Mouse (Mus musculus): ENCODE measurements around the gene Hesx1.

Hesx1 gene

DNA sequence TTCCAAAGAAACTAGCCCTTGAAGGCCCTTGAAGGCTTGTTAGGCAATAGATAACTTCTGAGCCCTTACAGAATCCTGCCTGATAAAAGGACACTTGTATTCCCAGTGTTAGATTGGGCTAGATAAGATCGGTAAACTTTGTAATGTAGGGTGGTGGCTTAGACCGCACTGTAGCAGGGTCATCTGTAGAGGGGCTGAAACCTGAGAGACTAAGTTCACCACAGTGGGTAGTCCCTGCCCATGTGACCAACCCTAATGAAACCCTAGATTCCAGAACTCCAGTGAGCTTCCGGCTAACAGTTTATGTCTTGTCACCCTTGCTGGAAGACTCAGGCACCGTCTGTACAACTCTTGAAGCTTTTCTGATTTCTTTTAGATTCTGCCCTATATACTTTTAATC, 19.4 kb downstream of the Hesx1 start:
- DNase-seq (ENCODE audit: low read depth), result no peak

DNA sequence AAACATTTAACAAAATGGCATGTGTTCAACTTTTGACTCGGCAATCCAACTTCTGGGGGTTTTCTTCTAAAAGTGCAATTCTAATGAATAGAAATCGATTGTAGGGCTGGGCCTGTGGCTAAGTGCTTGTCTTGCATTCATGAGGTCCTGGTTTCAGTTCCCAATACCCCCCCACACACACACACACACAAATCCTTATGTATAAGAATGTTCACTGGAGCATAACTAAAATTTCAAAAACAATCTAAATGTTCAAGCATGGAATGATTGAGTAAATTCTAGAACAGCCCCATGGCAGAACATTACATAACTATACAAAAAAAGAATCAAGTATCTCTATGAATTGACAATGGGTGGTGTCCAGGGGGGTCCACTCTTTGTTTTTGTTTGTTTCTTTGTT, 23.7 kb downstream of the Hesx1 start:
- DNase-seq (ENCODE audit: low read depth), result no peak

DNA sequence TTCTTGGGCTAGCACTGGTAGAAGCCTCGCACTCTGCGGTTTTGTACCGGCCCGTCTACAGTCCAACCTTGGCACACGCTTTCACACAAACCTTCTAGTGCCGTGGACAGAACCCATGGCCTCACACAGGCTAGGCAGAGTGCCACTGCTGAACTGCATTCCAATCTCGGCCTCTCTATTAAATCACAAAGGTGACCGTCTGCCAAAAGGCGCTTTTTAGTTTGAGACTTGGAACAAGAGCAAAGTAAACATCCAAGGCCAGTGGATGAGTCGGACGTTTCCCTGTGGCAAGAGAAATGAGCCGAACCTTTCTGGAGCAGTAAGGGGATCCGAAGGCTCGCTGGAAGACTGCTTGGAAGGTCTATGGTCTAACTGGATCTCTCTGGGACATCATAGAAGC, 25.6 kb downstream of the Hesx1 start:
- DNase-seq (ENCODE audit: low read depth), result no peak

DNA sequence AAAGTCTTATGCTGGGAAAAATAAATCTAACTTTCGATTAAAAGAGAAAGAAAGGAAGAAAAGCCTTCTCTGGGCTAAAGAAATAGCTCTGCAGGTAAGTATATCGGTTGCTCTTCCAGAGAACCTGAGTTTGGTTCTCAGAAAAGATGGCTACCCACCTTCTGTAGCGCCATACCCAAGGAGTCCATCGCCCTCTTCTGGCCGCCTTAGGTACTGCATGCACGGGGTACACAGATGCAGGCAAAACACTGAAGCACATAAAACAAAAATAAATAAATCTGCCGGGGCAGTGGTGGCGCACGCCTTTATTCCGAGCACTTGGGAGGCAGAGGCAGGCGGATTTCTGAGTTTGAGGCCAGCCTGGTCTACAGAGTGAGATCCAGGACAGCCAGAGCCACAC, 28.7 kb downstream of the Hesx1 start:
- DNase-seq (ENCODE audit: low read depth), result peak; percentile 85

DNA sequence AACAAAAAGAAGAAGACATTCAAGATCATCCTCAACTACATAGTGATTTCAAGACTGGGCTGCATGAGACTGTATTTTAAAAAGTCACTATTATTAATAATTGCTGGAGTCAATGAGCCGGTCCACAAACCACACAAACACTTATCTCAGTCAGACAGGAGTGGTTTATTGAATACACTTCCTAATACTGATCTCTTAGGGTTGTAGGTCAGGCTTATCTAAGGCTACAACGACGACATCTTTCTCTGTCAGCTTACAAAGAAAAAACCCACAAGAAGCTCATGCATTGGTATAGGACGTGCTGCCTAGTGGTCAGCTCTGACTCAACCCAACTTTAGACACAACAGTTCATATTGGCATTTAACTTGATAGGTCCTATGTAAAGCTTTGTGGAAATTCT, 30.4 kb downstream of the Hesx1 start:
- DNase-seq (ENCODE audit: low read depth), result no peak

DNA sequence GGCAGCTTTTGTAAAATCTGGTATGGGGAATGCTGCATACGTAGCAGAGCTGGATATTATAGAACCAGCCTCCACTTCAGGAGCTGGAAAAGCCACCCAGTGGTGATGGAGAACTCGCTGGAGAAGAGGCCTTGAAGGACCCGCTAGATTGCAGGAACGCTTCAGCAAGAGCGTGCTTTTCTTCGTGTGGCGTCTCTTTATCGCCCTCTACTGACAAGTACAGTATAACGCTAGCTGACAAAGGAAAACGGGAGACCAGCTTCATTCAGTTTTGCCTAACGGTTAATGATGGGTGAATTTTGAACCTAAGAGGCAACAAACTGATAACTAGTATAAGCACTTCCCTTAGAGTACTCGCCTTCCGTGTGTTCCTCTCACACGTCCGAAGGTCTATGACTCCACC, 35.6 kb downstream of the Hesx1 start:
- peak; percentile 79 for DNase-seq (ENCODE audit: low read depth)

DNA sequence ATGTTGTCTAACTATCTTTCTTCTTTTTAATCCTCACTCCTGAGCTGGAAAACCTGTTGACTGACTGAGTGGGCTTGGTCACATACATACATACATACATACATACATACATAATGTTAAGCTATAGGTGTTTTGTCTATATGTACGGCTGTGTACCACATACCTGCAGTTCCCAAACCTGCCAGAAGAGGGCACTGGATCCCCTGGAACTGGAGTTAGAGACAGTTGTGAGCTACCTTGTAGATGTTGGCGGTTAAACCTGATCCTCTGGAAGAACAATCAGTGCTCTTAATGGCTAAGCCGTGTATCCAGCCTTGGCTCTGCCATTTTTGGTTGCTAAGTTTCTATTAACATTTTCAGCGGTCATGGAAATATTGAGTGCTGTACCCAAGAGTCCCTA, 36.9 kb downstream of the Hesx1 start:
- DNase-seq (ENCODE audit: low read depth), result peak; percentile 83

DNA sequence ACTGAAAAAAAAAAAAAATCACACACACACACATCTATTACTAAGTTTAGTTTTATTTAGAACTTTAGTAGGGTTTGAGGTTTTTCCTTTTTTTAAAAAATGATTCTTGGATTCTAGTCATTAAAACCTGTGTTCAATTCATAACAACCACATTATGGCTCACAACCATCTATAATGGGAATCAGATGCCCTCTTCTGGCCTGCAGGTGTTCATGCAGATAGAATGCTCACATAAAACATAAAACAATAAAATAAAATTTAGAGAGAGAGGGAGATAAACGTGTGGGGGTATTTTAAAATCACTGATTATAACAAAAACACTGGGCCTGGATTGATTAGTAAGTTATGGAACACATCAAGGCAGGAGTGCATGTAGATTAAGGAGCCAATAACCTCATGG, 43.3 kb downstream of the Hesx1 start:
- no peak for DNase-seq (ENCODE audit: low read depth)

DNA sequence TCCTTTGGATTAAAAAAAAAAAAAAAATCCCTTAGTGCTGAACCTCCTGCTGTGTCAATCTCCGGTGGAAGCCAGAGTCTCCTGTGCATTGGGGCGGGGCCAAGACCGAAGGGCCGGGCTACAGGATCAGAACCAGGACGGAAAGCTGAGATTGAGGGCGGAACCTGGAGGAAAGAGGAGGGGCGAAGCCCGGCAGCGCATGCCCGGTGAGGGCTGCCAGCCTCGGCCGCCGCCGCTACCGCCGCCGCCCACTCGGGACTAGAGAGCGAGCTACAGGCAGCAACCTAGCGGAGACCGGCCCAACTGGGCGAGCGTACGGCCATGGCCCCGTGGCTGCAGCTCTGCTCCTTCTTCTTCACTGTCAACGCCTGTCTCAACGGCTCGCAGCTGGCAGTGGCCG, 44.6 kb downstream of the Hesx1 start, which contains the start of gene Il17rd:
Il17rd (plus strand) TSS at position 159 of the 400 bp plus-strand sequence.
- DNase-seq (ENCODE audit: low read depth), result peak; percentile 86

DNA sequence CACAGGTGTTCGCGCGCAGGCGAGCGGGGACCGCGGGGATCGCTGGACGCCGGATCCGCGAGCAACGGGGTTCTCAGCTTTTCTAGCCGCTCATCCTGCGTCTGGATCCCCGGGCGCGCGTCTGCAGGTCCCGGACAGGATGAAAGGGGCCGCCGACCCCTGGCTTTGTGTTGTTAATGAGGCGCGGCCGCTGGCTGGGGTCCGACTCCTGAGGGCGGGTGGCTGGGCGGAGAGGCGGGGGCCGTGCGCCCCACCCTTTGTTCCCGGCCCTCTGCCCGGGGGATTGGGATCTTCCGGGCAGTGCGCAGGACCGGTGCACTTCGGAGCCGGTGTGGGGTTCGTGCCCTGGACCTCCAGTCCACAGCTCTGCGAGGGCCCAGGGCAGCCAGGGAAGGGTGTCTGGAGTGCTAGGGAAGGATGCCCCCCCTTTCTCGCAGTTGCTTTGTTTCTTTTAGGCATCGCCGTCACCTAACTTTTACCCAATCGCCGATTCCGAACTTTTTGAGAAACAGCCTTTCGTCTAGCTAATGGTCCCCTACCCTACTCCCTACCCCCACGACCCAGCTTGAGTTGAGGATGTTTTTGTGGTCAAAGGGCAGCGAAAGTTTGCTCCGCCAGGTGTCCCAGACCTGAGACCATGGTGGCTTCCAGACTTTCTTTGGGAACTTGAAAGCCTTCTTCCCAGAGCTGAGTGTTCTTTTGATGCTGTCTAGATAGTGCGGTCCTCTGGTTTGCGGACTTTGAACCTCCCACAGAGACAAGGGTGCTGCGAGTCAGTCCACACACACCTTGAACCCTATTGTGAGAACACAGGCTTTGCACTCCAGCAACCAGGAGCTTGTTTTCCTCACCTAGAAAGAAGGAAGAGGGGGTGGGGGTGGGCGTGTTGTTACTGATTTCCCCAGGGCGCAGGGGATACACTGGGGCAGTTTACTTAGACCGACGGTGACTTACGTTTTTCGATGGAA, 45.3 kb downstream of the Hesx1 start:
- DNase-seq (ENCODE audit: low read depth), result peak; percentile 41

DNA sequence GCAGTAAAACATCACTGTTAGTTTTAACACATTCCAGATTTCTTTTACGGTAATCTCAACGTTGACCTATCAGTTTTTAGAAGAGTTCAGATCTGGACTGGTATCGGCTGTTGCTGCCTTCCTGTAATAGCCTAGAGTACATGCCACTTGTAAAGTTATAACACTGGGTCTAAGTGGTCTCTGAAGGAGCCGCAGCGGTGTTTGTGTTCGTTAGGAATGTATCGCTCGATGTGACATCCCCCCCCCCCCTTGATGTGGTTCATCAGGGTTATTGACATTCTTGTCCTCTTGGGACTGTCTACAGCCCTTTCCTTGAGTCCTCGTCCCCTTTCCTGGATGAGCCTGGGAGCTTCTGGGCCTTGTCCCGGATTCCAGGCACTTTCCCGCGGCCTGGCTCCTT, 46.2 kb downstream of the Hesx1 start:
- DNase-seq (ENCODE audit: low read depth), result no peak

DNA sequence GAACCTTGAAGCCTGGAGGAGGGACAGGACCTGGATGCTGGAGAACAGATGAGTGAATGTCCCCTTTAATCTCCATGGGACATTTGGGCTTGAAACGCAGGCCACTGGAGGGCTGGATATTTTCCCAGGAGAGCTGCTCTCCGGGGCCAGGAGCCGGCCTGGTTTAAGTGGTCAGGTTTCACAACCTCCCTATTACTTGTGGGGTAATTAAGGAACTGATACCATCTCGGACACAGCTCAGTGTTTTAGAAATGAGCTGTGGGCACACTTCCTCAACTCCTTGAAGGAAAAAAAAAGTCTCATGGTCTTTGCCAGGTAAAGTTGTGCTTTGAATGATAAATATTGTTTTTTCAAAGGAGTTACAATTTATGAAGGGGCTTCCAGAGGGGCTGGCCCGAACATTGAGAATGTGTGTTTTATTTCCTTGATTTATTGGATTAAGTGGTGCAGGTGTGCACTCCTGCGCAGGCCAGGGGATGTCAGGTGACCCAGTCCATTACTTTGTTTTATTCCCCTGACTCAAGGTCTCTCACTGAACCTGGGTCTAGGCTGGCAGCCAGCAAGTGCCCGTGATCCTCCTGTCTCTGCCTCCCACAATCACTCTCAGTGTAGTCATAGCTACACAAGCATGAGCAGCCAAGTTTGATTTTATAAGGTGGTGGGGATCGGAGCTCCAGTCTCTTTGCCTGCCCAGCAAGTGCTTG, 48.2 kb downstream of the Hesx1 start:
- no peak for DNase-seq (ENCODE audit: low read depth)

DNA sequence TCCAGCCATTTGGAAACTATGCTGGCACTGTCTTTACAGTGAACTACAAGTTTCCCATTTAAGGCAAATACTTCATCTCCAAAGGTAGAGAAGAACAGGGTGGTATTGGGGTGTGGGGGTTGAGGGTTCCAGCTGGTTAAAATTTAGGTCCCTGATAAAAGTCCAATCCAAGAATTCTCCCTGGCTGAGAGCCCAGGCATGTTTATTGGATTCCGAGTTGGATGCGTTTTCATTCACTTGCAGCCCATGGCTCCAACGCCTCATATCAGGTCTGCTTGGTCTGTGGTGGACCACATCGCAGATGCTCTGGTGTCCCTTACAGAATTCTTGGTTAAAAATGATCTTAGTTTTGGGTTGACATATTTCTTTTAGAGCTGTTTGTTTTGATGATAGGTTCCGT, 49.2 kb downstream of the Hesx1 start:
- no peak for DNase-seq (ENCODE audit: low read depth)

DNA sequence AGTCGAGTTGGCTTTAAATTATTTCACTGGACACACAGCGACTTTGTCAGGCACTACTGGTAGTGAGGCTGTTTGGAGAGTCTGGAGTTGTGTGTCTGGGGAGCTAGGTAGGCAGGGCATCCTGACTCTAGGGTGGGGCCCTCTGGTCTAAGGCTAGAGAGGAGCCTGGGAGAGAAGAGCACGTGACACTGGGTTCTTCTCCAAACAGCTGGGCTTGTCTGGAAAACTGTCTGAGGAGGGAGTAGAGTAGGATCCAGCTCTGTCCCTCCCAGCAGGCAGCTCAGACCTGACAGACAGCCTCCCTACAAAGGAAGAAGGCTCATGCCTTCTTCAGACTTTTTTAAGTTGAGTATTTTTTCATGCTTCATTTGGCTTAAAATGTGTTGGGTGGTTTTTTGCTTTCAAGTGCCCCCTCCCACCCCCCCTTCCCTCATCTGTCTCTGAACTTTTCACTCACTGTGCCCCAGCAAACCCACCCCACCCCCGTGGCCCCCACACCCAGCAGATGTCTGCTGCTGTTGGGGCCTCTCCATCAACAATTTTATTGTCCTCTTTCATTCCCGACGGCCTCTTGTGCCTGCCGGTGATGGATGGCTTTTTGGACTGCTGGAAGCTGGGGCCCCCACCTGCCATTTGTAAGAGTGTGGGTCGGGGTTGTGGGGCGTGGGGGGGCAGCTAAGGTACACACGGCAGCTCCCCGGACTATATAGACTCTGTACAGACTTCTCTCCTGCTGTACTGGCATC, 50.2 kb downstream of the Hesx1 start:
- DNase-seq (ENCODE audit: low read depth), result no peak

DNA sequence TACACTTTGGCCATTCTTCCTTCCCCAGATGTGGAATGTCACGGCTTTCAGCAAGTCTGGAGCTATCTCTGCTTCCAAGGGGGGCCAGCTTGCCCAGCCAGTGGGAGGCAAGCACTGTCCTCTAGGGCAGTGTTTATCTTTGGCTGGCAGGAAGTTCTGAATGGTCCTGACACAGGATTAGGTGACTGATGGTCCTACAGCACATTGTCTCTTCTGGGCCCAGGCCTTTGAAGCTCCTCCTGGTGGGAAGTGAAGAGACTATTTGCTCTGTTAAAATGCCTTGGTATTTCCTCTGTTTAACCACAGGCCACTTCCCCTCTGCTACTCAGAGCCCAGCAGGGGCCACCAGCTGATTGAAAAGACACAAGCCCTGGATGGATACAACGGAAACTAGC, 50.7 kb downstream of the Hesx1 start:
- peak; percentile 60 for DNase-seq (ENCODE audit: low read depth)

DNA sequence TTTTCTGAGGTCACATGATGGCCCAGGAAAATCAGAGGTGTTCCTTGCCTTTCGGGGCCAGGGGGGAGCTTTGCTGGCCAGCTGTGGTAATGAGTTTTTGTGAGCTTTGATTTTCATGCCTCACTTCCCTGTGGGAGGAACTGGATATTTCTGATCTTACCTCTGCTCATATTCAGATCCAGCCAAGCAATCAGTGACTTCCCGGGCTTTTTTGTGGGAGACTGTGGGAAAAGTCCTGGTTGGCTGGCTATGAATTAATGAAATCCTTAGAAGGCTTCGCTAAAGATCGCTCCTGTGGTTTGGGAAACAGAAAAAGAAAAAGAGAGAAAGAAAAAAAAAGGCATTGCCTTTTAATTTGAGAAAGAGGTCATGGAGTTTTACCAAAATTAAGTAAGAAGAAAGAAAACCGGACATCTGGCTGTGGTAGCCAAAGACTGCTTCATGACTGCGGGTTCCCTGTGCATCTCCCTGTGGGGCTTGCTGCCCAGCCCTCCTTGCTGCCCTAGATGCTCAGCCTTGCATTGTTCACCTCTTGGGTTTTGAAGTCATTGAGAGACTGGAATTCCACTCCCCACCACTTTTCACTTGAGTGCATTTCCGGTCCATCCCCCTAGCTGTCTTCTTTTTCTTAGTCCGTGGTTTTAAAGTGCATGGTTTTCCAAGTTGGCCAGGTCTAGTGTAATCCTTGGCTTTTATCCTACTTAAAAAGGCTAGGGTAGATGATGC, 54.2 kb downstream of the Hesx1 start:
- DNase-seq (ENCODE audit: low read depth), result no peak

DNA sequence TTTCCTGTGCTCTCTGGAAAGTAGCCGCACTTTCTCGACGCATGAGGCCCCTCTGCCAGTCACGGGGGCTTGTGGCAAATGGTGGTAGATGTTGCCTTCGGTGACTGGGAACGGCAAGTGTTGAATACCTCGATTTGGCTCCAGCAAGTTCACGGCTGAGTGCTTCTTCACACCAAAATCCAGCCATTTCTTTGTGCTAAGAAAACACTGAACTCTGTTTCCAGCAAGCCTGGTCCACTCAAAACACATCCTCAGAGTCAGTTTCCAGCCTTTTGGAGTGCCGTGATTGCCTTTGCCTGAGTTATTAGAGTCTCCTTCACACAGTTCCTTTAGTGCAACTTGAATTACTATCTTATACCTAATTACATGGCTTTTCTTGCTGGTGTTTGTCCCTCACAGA, 55.8 kb downstream of the Hesx1 start:
- no peak for DNase-seq (ENCODE audit: low read depth)

DNA sequence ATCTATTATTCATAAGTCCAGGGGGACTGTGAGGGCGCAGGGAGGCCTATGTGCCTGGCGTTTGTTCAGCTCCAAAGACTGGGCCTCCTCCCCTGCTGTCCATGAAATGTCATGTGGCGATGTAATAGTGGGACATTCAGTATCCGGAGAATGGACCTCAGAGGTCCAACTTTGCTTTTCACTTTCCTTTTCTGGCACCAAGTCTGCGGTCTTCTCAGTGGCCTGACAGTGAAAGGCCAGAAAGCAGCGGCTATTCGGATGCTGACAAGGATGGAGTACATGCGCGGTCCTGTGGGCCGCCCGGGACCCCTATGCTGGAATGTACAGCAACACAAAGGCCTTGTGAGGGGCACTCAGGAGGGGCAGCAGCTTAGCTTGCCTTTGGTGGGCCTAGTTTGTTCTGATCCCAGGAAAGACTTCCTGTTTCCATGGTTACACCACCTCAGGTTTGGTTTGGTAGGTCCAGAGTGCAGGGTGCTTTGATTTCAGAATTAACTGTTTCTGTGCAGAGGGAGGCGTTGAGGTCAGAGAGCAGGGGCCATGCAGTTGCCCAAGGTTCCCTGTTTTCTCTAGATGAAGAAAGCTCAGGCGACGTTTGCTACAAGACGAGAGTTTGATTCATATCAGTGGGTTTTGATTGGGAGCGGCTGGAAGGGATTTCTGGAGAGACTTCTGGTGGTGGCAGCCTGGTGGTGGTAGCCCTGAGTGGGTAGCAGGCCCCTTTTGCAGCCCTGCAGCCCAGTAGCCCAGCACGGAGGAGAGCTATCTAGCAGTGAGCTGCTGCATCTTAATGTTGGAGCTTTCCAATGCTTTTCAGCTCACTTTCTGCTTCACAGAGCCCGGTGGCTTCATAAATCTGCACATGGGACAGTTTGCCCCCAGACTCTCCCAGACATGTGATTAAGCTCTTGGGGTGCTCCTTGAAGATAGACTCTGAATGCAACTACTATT, 56.6 kb downstream of the Hesx1 start:
- no peak for DNase-seq (ENCODE audit: low read depth)

DNA sequence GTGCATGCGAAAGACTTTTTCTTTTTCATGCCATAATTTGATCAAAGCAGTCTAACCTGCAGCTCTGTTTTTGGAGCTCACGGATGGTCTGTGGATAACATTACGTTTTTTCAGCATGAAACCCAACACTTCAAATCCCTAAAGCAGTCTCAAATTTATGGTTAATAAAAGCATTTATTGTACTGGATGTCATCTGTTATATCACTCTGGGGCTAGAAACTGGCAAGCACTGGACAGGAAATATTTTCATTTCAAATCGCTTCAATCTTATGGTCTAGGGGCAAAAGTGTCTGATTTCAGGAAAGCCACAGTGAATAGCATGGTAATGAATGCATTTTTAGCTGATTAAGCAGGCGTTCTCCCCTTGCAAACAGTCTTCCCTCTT, 57.3 kb downstream of the Hesx1 start:
- DNase-seq (ENCODE audit: low read depth), result no peak

All from induced T-regulatory cell, adult 2 months (primary cell).